Mouse (Mus musculus) macrophage (primary cell): ENCODE data around the gene Slc25a27. TPM values are rescaled to one million over a fixed set of nuclear protein-coding genes. Genes with fewer than 3 reads are reported as not detected.

Experiments
- H3K27ac ChIP-seq: fragments of 350-480 bp; formaldehyde crosslinking; 2 replicates; pipeline ENCODE4 v1.9.0; 2021
- H3K36me3 ChIP-seq: fragments of 350-480 bp; formaldehyde crosslinking; 2 replicates; pipeline ENCODE4 v1.9.0; 2021; ENCODE audit errors: inconsistent target
- H3K4me3 ChIP-seq: fragments of 350-480 bp; formaldehyde crosslinking; 2 replicates; pipeline ENCODE4 v1.9.0; 2021; ENCODE audit errors: inconsistent target
- H3K79me2 ChIP-seq: fragments of 350-480 bp; formaldehyde crosslinking; 2 replicates; pipeline ENCODE4 v1.9.0; 2021; ENCODE audit errors: inconsistent target
- WGBS: methylation state at CpG from one replicate; pipeline ENCODE4 v1.1.7; 2026; ENCODE audit warnings: inconsistent platforms; ENCODE audit not compliant: missing documents; 5-methylcytosine and 5-hydroxymethylcytosine counted together
- polyA plus RNA-seq: library from polyadenylated mRNA; stranded (reverse); fragments of 250-400 nt; gene quantifications from 3 replicates; pipeline ENCODE4 v1.2.4, GENCODE M21; 2018; ENCODE audit warnings: inconsistent platforms

The Slc25a27 gene
- polyA plus RNA-seq, 1 experiment from 2014 or later, result 0.14 TPM

- 41% methylated on average over 24 of the region's 24 CpGs for WGBS
- Histone ChIP-seq H3K79me2 (no peaks in the 10 kb centered on the region), H3K4me3 (no peak overlapping the region), H3K36me3 (no peaks in the 10 kb centered on the region), H3K27ac (no peak overlapping the region)
Observed at GRCm38 (mm10) chr17:43629026-43629495, 38.0 kb downstream of the Slc25a27 start.

- Histone ChIP-seq H3K36me3 (no peaks in the 10 kb centered on the region), H3K27ac (no peak overlapping the region), H3K4me3 (no peak overlapping the region), H3K79me2 (no peaks in the 10 kb centered on the region)
- WGBS, result 95% methylated on average over 10 of the region's 10 CpGs
Observed at GRCm38 (mm10) chr17:43628246-43628645, 38.8 kb downstream of the Slc25a27 start.

GRCm38 (mm10) chr17:43622076-43622475, 44.9 kb downstream of the Slc25a27 start:
- no peak overlapping the region for H3K4me3 ChIP-seq
- H3K36me3 ChIP-seq, result no peaks in the 10 kb centered on the region
- H3K79me2 ChIP-seq, result no peaks in the 10 kb centered on the region
- over 99% methylated on average over 10 of the region's 10 CpGs for WGBS
- no peak overlapping the region for H3K27ac ChIP-seq

GRCm38 (mm10) chr17:43619156-43619555, 47.9 kb downstream of the Slc25a27 start:
- 78% methylated on average over 9 of the region's 9 CpGs for WGBS
- Histone ChIP-seq H3K4me3 (no peak overlapping the region), H3K27ac (no peak overlapping the region), H3K36me3 (no peaks in the 10 kb centered on the region), H3K79me2 (no peaks in the 10 kb centered on the region)

- Histone ChIP-seq H3K27ac (no peak overlapping the region), H3K79me2 (no peaks in the 10 kb centered on the region), H3K36me3 (no peaks in the 10 kb centered on the region), H3K4me3 (no peak overlapping the region)
- 87% methylated on average over 3 of the region's 3 CpGs for WGBS
Observed at GRCm38 (mm10) chr17:43612221-43612620, 54.8 kb downstream of the Slc25a27 start.

GRCm38 (mm10) chr17:43611586-43611985, 55.4 kb downstream of the Slc25a27 start:
- H3K36me3 ChIP-seq, result no peaks in the 10 kb centered on the region
- 20% methylated on average over 7 of the region's 7 CpGs for WGBS
- no peak overlapping the region for H3K4me3 ChIP-seq
- H3K79me2 ChIP-seq, result no peaks in the 10 kb centered on the region
- no peak overlapping the region for H3K27ac ChIP-seq

GRCm38 (mm10) chr17:43606704-43607103, 60.3 kb downstream of the Slc25a27 start:
- WGBS, result 8% methylated on average over 3 of the region's 3 CpGs
- H3K79me2 ChIP-seq, result no peaks in the 10 kb centered on the region
- H3K27ac ChIP-seq, result no peak overlapping the region
- H3K36me3 ChIP-seq, result no peaks in the 10 kb centered on the region
- H3K4me3 ChIP-seq, result no peak overlapping the region

GRCm38 (mm10) chr17:43598706-43599105, 68.3 kb downstream of the Slc25a27 start:
- 64% methylated on average over 4 of the region's 4 CpGs for WGBS
- Histone ChIP-seq H3K4me3 (no peak overlapping the region), H3K36me3 (no peaks in the 10 kb centered on the region), H3K27ac (no peak overlapping the region), H3K79me2 (no peaks in the 10 kb centered on the region)

GRCm38 (mm10) chr17:43597742-43598141, 69.3 kb downstream of the Slc25a27 start:
- no peak overlapping the region for H3K27ac ChIP-seq
- H3K4me3 ChIP-seq, result no peak overlapping the region
- WGBS, result 93% methylated on average over 2 of the region's 2 CpGs
- H3K79me2 ChIP-seq, result no peaks in the 10 kb centered on the region
- no peaks in the 10 kb centered on the region for H3K36me3 ChIP-seq

- WGBS, result 97% methylated on average over 21 of the region's 21 CpGs
- no peaks in the 10 kb centered on the region for H3K36me3 ChIP-seq
Observed at GRCm38 (mm10) chr17:43592296-43593291, 74.4 kb downstream of the Slc25a27 start.

More at GRCm38 (mm10) chr17:43592296-43593291, 74.4 kb downstream of the Slc25a27 start:
- H3K4me3 ChIP-seq, result no peak overlapping the region
- H3K27ac ChIP-seq, result no peak overlapping the region
- no peaks in the 10 kb centered on the region for H3K79me2 ChIP-seq

Other genes starting within 250 kb of the Slc25a27 start
- not detected in 3 replicates for gene Mep1a, start 164.4 kb downstream of the Slc25a27 start, polyA plus RNA-seq
- gene Ankrd66, start 123.6 kb downstream of the Slc25a27 start, polyA plus RNA-seq, result 0.19 to 0.29 TPM in 2 of 3 replicates, not detected in the other
- gene Pla2g7, start 99.1 kb downstream of the Slc25a27 start, polyA plus RNA-seq, result 46.4 to 103 TPM (median 54.4 TPM) in 3 replicates
- gene Tdrd6, start 36.9 kb downstream of the Slc25a27 start, polyA plus RNA-seq, result not detected in 3 replicates
- 0.12 to 0.16 TPM in 2 of 3 replicates, not detected in the other for gene Cyp39a1, start 211 bp upstream of the Slc25a27 start, polyA plus RNA-seq
- not detected in 3 replicates for gene Rcan2, start 134.1 kb upstream of the Slc25a27 start, polyA plus RNA-seq